Comparison of ENCODE assay signal across 26 mouse cellular contexts in genomic region chr10:20121981-20122380, GRCm38 (mm10). TPM values are rescaled to one million over a fixed set of nuclear protein-coding genes. Genes with fewer than 3 reads are reported as not detected.
DNase-seq lines count a peak whose midpoint lies in the region; ATAC-seq and TF ChIP-seq lines count a peak whose summit lies in the region.
"Had no signal": no experiment of that assay in that cellular context is flagged by ENCODE, and none has a peak within 500 bp of the region (broad histone marks: within the 10 kb centered on the region; RNA-seq: fewer than 3 reads in every experiment).

No protein-coding gene starts in this region.

- H3K9me3 ChIP-seq in midbrain, embryonic 11.5 days (ENCODE audit: control insufficient read depth, low read length): no peaks in the 10 kb centered on the region
- no peaks in the 10 kb centered on the region for H3K9me3 ChIP-seq in midbrain, embryonic 16.5 days (replicated peaks; ENCODE audit: control insufficient read depth, low read length, poor library complexity, severe bottlenecking)
- H3K9me3 ChIP-seq: forebrain, embryonic 13.5 days; G1E; hindbrain, embryonic 13.5 days; midbrain, embryonic 15.5 days had no signal

- TF ChIP-seq CTCF in cerebellum, adult 2 months (IDR thresholded peaks at IDR 0.05; ENCODE audit: borderline replicate concordance, insufficient read depth, low read depth, low read length): no peak

- H3K4me3 ChIP-seq in cerebellum, adult 2 months (replicated peaks; ENCODE audit: insufficient read depth, low read depth, low read length): no peak overlapping the region
- H3K4me3 ChIP-seq in midbrain, embryonic 11.5 days (ENCODE audit: low read depth, low read length): no peak overlapping the region
- no peak overlapping the region for H3K4me3 ChIP-seq in midbrain, embryonic 16.5 days (ENCODE audit: low read depth, low read length)
- H3K4me3 ChIP-seq: forebrain, embryonic 13.5 days; hindbrain, embryonic 13.5 days; midbrain, embryonic 15.5 days had no signal

- H3K27me3 ChIP-seq in cerebellum, adult 2 months (ENCODE audit: control insufficient read depth, insufficient read depth, low read length): no peaks in the 10 kb centered on the region
- H3K27me3 ChIP-seq in midbrain, embryonic 11.5 days (ENCODE audit: control insufficient read depth, insufficient read depth, low read length): no peaks in the 10 kb centered on the region
- H3K27me3 ChIP-seq in midbrain, embryonic 16.5 days (ENCODE audit: control insufficient read depth, insufficient read depth, low read depth, low read length): no peaks in the 10 kb centered on the region
- H3K27me3 ChIP-seq: forebrain, embryonic 13.5 days; hindbrain, embryonic 13.5 days; midbrain, embryonic 15.5 days; Patski had no signal

- peaks cover 6% of the 10 kb centered on the region; the same call in 1 of the 2 replicates for H3K4me1 ChIP-seq in cerebellum, adult 2 months (ENCODE audit: control insufficient read depth, insufficient read depth, low read length)
- no peaks in the 10 kb centered on the region for H3K4me1 ChIP-seq in midbrain, embryonic 11.5 days (ENCODE audit: control insufficient read depth, insufficient read depth, low read length)
- no peaks in the 10 kb centered on the region for H3K4me1 ChIP-seq in midbrain, embryonic 16.5 days (ENCODE audit: control insufficient read depth, insufficient read depth, low read length)
- H3K4me1 ChIP-seq: hindbrain, embryonic 13.5 days; midbrain, embryonic 15.5 days had no signal

- H3K36me3 ChIP-seq in midbrain, embryonic 11.5 days (ENCODE audit: control insufficient read depth, insufficient read depth, low read length): no peaks in the 10 kb centered on the region
- no peaks in the 10 kb centered on the region for H3K36me3 ChIP-seq in midbrain, embryonic 16.5 days (ENCODE audit: control insufficient read depth, insufficient read depth, low read length)
- H3K36me3 ChIP-seq: hindbrain, embryonic 13.5 days; midbrain, embryonic 15.5 days had no signal

- ATAC-seq in midbrain, embryonic 11.5 days (ENCODE audit: low FRiP score): no peak
- ATAC-seq in midbrain, embryonic 16.5 days: no peak
- ATAC-seq: forebrain, embryonic 13.5 days; intestine, postnatal 0 days; midbrain, embryonic 15.5 days; Patski had no signal

- DNase-seq in adrenal gland, adult 2 months: peak; percentile 71
- DNase-seq in adrenal gland, postnatal 14 days: no peak
- DNase-seq in cerebellum, adult 2 months: peak; percentile 43 to 66
- no peak for DNase-seq in cerebellum, adult 11 months
- peak; percentile 10 for DNase-seq in midbrain, embryonic 11.5 days (ENCODE audit: low spot score, missing footprints)
- DNase-seq in cerebellum, postnatal 36 days: peak; percentile 27 to 41
- no peak for DNase-seq in neural tube, embryonic 10.5 days (ENCODE audit: extremely low spot score, low spot score)
- DNase-seq: gastrocnemius, postnatal 36 days; heart, adult 18-20 months; heart, postnatal 36 days; kidney, adult 9 months; kidney, postnatal 10 days; layer of hippocampus, postnatal 36 days; liver; lung, adult 2 months; lung, postnatal 10 days had no signal

- no peak overlapping the region for H3K9ac ChIP-seq in midbrain, embryonic 11.5 days (ENCODE audit: low read length)
- H3K9ac ChIP-seq in midbrain, embryonic 16.5 days (ENCODE audit: low read depth, low read length): no peak overlapping the region
- H3K9ac ChIP-seq: forebrain, embryonic 13.5 days; hindbrain, embryonic 13.5 days; liver, embryonic 14.5 days; midbrain, embryonic 15.5 days had no signal

- WGBS in cerebellum, adult 2 months: 24% methylated on average over 4 of the region's 4 CpGs
- 95% methylated on average over 4 of the region's 4 CpGs for WGBS in midbrain, embryonic 11.5 days
- 85% methylated on average over 4 of the region's 4 CpGs for WGBS in midbrain, embryonic 16.5 days

- no peak overlapping the region for H3K4me2 ChIP-seq in midbrain, embryonic 11.5 days
- no peak overlapping the region for H3K4me2 ChIP-seq in midbrain, embryonic 16.5 days (ENCODE audit: low read length)
- H3K4me2 ChIP-seq: forebrain, embryonic 13.5 days; heart, embryonic 11.5 days; hindbrain, embryonic 13.5 days; midbrain, embryonic 15.5 days had no signal

- H3K27ac ChIP-seq in cerebellum, adult 2 months (ENCODE audit: insufficient read depth, low read length): no peak overlapping the region
- no peak overlapping the region for H3K27ac ChIP-seq in midbrain, embryonic 11.5 days (ENCODE audit: low read depth, low read length)
- H3K27ac ChIP-seq in midbrain, embryonic 16.5 days (ENCODE audit: low read length): no peak overlapping the region
- H3K27ac ChIP-seq: forebrain, embryonic 13.5 days; hindbrain, embryonic 13.5 days; liver, embryonic 14.5 days; macrophage; midbrain, embryonic 15.5 days had no signal

- no peak for TF ChIP-seq POLR2A in cerebellum, adult 2 months (IDR thresholded peaks at IDR 0.05; ENCODE audit: borderline replicate concordance, insufficient read depth, low read length)

RNA-seq across cellular contexts. Expression of gene Map7, which starts 26.3 kb away (rescaled TPM):
- 10 to 100 TPM; 14.6 to 18.1 TPM for total RNA-seq in adrenal gland, adult 2 months (2021)
- 8.9 TPM in 2 replicates for polyA plus RNA-seq in adrenal gland, adult 2 months (2012; rRNA removed)
- total RNA-seq in adrenal gland, postnatal 14 days (2021): 16.5 and 19.0 TPM in 2 replicates
- polyA plus RNA-seq in cerebellum, adult 2 months (2012; rRNA removed): 82.6 and 88.4 TPM in 2 replicates
- polyA plus RNA-seq in midbrain, embryonic 11.5 days (2014; fragmentation: Nextera tagmentation; extraction: Ambion mirVana): 5.6 and 6.3 TPM in 2 replicates
- 8.5 and 10.3 TPM in 2 replicates for polyA plus RNA-seq in midbrain, embryonic 16.5 days (2015; fragmentation: Nextera tagmentation; extraction: Ambion mirVana)

Comparison
In these comparisons a context has a peak if more than half of its experiments do, and no peak if none do; other contexts are left out.
1. DNase-seq: peak in adrenal gland, adult 2 months (single experiment), cerebellum, adult 2 months (2 of 2), midbrain, embryonic 11.5 days (single experiment) and cerebellum, postnatal 36 days (2 of 2); none in adrenal gland, postnatal 14 days (single experiment), cerebellum, adult 11 months (single experiment) and neural tube, embryonic 10.5 days (single experiment).